Mouse (Mus musculus) heart, adult 11 months (tissue): ENCODE data around the gene Gm11541.

ENCODE experiments used
- DNase-seq: peaks from one replicate; pipeline ENCODE4 v3.0.0; 2022

The Gm11541 gene

DNA sequence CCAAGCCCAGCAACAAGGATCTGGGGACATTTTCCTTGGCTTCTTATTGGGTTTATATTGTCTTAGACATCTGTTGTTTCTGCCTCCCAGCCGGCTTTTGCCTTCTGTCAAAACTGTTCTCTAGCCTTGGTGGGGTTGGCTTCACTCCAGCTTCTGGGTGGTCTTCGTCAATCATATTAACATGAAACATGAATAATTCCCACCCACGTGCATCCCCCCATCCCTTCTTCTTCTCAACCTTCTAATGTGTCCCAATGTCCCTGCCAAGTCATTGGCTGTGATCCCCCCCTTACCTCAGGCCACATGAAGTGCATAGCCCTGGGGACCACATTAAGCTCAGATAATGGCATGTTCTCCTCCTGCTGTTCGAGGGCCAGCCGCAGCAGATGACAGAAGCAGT lies at the start of gene Gm11541:
Gene Gm11541, minus strand, starts transcription at position 28 of the 400 bp plus-strand sequence.
- no peak for DNase-seq

DNA sequence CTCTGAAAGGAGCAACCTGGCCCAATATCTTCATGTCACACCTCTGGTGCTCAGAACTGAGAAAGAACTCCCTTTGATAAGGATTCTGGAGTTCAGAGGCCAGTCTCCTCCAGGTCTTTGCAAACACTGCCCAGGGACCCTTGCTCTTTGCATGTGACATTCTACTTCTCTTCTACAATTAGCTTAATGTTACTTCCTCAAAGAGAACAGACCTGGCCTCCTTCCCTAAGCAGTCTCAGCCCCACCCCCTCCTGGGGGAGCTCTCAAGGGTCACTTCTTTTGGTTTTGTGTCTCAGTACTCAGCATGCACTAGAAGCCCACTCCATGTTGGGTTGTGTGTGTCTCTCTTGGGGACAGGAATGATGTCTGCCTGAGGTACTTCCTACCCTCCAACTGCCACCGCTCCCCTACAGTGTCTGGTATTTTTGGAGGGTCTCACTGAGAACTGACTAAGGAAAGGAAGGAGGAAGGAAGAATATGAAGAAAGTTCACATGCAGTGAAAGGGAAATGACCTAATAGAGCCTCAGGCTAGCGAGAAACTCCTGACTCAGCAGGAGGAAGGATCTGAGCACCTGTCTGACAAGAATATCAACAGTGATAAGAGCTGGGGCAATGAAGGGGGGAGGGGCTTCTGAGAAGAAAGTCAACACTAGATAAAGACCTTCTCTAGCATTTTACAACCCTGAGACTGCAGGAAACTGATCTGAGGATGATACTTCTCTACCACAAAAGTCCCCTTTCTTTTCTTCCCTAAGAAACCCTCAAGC lies 48.8 kb upstream of the Gm11541 start:
- DNase-seq: no peak

DNA sequence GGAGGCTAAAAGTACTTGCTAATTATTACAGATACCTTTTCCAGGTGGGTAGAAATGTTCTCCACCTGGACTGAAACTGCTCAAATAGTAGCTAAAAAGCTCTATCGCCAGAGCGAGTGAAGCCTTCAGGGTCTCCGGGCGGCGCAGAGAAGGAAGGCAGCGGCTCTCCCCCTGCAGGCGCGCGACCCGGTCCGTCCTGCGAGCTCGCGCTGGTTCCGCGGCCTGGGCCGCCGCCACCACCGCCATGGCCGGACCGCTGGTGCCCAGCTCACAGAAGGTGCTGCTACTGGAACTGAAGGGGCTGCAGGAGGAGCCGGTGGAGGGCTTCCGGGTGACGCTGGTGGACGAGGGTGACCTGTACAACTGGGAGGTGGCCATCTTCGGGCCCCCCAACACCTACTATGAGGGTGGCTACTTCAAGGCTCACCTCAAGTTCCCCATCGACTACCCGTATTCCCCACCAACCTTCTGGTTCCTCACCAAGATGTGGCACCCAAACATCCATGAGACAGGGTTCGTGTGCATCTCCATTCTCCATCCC lies 37.5 kb upstream of the Gm11541 start, which contains the start of gene Cdc34b:
Gene Cdc34b, plus strand, starts transcription at position 51 of the 541 bp plus-strand sequence.
- no peak for DNase-seq

DNA sequence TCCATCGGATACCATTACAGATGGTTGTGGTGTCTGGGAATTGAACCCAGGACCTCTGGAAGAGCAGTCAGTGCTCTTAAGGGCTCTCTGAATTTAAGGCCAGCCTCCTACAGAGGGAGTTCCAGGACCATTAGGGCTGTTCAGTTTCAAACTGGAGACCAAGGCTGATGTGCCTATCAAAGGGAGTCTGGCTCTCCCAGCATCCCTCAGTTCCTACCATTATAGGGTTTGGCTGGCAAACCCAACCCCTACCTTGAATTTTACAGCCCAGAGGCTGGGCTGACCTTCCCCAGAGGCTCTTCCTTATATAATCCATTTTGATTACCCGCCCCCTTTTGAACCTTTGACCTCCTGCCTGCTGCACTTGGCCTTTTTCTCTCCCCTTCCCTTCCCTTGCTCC lies 31.4 kb upstream of the Gm11541 start:
- DNase-seq: no peak

DNA sequence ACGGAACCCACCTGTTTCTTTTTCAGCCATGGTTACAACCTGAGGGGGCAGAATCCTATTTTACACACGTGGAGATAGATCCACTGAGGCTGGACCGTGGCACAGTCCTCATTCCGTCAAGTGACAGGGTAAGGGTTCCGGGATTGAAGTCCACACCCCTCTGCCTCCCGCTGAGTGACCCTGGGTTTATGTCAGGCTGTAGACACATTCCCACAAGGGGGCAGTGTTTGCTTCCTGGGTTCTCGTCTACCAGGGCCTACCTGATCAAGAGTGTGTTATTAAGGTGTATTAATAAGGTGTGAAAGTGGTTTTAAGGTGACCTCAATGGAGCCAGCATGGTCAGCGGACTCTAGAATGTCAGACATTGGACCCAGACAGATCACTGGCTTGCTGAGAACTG lies 28.5 kb upstream of the Gm11541 start:
- DNase-seq: no peak

DNA sequence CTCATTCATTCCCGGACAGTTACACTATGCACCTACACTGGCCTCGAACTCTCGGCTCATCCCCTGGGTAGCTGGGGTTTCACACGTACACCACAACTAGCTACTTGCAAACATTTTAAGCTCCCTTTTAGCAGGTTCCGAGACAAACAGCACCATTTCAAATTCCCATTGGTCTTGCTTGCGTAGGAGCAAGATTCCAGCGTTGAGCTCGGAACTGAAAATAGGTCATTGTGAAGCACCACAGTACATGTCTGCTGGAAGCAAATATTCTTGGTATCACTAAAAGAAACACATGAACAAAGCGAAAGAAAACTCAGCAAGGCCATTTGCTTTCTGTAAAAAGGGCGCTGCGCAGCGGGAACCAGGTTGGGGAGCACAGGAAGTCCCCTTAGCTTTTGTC lies 26.9 kb upstream of the Gm11541 start:
- DNase-seq: no peak

DNA sequence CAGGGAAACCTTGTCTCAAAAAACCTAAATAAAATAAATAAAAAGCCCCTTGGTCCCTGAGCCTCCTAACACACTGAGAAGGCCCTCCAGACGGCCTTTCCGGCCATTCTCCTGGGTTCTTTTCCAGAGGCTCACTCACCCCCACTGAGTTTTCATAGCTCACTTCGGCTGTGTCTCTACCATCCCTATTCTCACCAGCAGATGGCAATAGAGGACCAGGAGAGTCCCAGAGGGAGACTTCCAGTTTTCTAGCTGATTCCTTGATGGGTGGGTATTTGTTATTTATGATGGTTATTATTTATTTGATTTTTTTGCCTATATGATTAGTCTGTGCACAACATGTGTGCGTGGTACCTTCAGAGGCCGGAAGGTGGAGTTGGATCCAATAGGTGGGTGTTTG lies 26.0 kb upstream of the Gm11541 start:
- DNase-seq: no peak

DNA sequence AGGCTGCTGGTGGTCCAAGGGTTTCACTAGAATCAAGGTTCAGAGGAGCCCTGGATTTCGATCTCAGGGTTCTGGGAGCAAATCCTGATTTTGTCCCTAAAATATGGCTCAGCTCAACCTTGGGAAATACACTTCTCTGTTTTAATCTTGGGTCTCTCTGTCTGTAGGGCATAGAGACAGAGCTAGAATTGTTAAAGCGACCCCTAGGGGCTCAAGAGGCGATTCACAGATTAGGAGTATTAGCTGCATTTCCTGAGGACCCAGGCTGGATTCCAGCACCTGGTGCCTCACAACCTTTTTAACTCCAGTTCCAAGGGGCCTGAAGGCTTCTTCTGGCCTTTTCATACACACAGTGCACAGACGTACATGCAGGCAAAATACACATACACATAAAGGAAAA lies 25.3 kb upstream of the Gm11541 start:
- DNase-seq: no peak

DNA sequence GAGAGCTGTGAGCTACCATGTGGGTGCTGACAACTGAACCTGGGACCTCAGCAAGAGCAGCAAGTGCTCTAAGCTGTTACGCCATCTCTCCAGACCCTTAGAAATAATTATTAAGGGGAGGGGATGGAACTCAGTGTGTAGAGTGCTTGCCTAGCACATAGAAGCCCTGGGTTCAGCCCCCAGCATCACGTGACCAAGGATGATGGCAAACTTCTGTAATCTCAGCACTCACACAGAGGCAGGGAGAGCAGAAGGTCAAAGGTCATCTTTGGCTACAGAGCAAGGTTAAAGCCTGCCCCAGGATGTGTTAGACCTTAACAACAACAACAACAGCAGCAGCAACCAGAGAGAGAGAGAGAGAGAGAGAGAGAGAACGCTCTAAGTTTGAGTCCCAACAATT lies 24.2 kb upstream of the Gm11541 start:
- no peak for DNase-seq

DNA sequence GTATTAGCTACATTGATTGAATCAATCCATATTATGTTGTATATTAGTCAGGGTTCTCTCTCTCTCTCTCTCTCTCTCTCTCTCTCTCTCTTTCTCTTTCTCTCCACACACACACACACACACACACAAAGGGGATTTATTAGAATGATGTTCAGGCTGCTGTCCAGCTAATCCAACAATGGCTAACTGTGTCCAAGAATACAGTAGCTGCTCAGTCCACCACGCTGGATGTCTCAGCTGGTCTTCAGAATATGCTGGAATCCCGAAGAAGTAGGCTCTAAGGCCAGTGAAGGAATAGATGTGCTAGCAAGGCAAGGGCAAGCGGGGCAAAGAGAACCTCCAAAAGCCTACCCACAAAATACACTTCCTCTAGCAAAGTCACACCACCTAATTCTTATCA lies 23.0 kb upstream of the Gm11541 start:
- no peak for DNase-seq

DNA sequence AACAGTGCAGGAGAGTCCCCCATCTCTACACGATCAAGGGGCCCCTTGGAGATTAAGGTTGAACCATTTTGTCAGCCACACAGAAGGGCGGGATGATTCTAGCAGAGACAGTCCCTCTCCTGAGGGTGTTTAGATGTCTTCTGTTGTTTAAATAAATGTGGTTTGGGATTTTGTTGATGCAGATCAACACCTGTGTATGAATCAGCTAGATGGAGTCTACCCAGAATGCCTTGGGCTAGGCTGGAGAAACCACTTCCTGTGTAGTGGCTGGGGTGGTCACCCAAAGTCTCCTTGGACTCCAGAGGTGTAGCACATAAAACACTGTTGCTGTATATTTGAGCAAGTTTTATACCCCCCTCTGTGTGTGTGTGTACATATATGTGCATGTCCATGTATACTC lies 14.9 kb upstream of the Gm11541 start:
- no peak for DNase-seq

DNA sequence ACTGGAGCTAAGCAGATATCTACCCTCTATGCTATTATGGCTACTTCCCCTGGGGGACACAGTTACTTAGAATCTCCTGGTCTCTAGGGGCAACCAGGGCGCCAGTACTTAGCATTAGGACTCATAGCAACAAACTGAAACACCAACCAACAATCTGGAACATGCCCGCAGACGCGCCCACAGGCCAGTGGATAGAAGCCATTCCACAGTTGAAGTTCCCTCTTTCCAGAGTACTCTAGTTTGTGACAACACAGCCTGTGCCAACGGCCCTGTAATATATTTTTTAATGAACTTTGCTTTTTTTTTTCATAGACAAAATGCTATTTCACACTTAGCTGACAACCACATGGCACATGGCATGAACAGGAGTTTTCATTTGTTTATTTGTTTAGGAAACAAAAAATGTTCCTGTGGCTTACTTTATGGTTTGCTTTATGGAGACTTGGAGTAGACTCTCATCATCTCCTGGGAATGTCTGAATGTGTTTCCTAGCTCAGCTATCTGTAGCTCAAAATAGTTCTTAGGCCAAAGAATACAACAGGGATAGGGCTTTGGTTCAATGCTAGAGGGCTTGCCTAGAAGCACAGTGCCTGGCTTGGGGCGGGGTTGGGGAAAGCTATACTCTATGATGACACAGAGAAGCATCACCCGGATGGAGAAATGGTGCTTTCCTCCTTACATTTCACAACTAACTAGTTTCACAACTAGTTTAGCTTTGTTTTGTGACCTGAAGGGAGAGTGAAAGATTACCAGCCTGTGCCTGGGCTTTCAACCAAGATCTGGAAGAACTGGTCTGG lies 14.0 kb upstream of the Gm11541 start:
- no peak for DNase-seq

DNA sequence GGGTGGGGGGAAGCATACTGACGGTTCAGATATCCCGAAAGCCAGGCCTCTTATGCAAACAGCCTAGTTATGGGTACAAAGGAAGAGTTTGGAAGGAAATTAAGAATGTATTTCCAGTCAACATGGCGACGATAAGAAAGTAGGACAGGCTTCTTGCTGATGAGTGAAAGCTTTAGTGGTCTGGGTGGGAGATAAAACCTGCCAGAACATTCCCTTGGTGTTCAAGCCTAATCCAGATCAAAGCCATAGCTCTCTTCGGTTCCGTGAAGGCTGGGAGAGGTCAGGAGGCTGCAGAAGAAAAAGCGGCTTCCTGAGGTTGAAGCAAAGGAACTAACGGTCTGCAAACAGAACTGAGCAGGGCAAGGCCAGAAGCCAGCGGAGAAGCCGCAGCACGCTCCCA lies 12.9 kb upstream of the Gm11541 start:
- no peak for DNase-seq

DNA sequence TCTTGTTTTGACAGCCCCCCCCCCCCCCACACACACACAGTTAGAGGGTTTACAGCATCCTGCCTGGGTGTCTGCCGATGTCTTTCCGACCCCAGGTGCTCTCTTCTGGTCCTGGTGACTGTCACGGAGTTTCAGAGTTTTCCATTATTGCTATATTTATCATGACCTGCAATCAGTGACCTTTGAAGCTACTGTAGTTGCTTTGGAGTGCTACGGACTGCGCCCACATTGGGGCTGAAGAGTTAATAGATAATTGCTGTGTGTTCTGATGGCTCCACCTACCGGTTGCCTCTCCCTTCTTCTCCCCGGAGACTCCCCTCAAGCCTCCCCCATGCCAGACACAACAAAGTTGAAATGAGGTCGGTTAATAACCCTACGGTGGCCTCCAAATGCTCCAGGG lies 12.5 kb upstream of the Gm11541 start:
- peak; percentile 93 for DNase-seq

DNA sequence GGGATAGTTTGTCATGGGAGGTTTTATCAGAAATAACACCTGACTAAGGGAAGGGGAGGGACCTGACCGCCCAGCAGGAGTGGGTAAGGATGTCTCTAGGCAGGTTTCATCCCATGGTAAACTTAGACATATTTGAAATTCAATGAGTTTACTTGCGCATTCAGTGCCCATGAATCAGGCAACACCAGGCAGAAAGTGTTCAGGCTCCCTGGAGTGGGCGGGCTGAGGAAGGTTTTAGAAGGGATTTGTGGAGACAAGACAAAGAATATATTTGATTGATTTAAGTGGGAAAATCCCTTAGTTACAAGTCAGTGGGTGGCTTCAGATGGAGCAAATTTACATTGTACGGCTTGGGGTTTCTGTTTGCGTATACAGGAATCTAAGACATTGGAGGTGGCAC lies 11.3 kb upstream of the Gm11541 start:
- no peak for DNase-seq

DNA sequence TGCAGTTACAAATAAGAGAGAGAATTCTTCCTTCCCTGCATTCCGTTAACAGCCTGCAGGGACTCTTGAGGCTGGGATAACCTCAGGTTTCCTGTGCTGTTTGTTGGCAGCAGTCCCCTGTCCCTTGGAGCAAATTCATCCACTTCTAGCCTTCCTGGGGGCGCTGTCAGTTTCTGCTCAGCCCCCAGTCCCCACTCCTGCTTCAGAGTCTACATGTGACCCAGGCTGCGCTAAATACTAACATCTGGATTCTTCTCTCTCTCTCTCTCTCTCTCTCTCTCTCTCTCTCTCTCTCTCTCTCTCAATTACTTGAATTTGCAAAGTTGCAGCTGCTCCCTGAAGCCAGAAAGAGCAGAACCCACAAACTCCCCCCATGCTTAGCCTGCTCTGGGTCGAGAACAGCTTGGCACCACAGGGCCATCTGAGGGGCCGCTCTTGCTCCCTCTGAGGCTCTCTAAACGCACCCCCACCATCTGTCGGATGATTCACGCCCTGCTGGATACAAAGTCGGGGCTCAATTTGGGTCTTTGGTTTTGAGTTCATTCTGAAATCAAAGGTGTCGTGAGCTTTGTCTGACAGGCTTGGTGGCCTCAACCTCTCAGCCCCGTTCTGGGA lies 9.1 kb upstream of the Gm11541 start:
- no peak for DNase-seq

DNA sequence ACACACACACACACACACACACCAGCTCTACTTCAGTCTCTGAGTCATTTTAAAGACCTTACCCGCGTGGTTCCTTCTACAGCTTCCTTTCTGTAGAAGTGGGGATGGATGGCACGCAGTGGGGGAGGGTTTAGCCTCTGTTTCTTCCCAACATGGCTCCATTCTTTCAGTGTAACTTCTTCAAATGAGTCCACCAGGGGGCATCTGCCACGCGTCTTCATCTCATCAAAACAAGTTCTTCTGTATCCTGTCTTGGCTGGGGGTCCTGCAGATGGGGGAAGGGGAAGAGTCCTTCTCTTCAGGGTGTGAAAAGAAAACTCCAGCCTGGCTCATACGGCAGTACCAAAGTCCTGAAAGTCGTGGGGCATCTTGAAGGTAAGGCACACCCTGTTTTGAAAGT lies 279 bp downstream of the Gm11541 start:
- DNase-seq: no peak

DNA sequence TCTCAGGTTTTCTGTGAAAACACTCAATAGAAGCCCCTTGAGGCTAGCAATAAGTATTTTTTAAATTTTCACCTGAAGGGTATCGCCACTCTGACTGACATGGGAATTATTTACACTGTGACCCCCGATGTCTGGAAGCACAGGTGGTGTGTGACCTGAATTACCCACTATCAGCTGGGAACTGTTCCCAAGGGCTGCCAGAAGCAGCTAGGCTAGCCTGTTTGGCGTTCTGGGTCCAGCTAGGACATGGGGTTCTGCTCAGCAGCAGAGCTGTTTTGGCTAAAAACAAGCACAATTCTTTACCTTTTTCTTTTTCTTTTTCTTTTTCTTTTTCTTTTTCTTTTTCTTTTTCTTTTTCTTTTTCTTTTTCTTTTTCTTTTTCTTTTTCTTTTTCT lies 2.1 kb downstream of the Gm11541 start:
- DNase-seq: no peak

DNA sequence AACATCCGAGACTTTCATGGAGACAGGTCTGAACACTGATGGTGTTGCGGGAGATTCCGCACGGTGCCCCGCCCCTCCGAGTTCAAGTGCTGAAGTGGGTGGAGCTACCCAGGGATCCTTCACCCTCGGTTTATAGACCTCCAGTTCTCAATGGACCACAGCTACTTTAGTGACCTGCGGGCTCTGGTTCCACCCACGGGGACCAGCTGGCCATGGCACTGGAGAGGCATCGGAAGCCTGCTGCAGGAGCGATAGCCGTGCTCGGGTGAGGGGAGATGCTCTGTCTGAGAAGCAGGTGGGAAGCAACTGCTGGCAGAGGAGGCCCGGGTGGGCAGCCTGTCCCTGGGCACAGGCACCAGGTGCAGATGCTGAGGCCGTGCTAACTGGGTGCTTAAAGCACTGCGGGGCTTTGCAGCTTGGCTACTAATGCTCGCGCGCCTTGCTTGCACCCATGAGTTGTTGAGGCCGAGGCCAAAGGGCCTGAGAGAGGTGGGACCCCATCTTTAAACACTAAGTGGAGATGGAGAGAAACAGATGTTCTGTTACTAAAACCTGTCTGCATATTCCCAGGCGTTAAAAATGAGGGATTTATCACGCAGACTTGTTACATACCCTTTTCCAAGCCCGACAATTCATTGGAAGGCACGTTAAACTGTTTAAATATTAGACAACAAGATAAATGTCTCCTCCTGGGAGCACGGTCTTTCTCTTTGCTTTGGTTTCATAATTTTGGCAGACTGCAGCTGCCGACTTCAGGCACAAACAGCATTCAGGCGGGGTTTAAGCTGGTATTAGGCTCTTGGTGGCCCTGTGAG lies 2.7 kb downstream of the Gm11541 start:
- DNase-seq: no peak

DNA sequence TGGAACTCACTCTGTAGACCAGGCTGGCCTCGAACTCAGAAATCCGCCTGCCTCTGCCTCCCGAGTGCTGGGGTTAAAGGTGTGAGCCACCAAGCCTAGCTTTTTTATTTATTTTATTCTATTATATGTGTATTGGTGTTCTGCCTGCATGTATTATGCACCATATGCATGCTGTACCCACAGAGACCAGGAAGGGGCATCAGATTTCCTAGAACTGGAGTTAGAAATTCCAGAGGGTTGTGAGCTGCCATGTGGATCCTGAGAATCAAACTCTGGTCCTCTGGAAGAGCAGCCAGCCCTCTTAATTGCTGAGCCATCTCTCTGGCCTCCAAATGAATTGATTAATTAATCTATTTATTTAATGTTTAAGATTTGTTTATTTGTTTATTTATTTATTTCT lies 4.9 kb downstream of the Gm11541 start:
- DNase-seq: no peak

DNA sequence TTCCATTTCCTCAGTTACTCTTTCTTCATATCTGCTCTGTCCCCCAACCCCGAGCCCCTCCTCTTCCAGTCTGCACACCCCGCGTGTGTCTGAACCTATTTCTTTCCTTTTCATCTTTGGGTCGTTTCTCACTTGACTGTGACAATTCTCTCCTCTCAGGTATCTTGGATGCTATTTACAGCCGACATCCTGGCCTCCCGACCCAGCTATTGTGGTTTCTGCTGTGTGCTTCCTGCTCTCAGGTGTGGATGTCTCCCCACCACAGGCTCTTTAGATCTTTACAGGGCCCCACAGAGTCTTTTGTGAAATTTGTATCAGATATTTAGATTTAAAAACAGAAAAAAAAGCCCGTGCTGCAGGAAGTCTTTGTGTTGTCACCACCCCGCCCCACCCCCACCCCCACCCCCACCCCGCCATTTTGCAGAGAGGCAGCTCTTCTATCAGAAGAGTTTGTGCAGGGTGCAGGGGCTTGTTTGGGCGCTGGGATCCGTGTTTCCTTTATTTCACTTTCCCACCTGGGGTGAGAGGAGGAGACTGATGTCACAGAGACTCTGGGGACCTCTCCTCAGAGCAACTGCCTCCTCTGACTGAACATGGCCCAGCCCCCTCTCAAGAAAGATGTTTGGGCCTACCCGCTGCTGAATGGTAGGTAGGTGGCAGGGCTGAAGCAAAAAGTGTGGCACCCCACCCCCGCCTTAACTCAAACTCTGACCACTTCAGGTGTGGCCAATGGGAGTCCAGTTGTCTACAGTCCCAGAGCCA lies 6.4 kb downstream of the Gm11541 start:
- DNase-seq: no peak

DNA sequence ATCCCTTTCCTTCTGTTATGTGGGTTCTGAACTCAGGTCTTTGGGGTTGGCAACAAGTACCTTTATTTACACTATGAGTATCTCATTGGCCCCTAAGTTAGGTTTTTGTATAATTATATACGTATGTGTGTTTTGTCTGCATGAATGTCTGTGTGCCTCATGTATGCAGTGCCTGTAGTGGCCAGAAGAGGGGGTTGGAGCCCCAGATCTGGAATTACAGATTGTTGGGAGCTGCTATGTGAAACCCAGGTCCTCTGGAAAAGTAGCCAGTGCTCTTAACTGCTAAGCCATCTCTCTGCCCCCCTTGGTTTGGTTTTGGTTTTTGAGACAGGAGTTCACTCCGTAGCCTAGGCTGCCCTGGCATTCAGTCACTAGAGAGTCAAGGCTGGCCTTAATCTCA lies 7.2 kb downstream of the Gm11541 start:
- no peak for DNase-seq
